Mouse (Mus musculus) cerebellum, adult 18-20 months (tissue): ENCODE data around the gene Crip1.
A peak's percentile ranks its signal among the peaks of the same experiment; 100 is the strongest.

ENCODE experiments used
- DNase-seq, 2 experiments: peaks; one replicate each; pipeline ENCODE4 v3.0.0; 2021

Gene Crip1

DNA sequence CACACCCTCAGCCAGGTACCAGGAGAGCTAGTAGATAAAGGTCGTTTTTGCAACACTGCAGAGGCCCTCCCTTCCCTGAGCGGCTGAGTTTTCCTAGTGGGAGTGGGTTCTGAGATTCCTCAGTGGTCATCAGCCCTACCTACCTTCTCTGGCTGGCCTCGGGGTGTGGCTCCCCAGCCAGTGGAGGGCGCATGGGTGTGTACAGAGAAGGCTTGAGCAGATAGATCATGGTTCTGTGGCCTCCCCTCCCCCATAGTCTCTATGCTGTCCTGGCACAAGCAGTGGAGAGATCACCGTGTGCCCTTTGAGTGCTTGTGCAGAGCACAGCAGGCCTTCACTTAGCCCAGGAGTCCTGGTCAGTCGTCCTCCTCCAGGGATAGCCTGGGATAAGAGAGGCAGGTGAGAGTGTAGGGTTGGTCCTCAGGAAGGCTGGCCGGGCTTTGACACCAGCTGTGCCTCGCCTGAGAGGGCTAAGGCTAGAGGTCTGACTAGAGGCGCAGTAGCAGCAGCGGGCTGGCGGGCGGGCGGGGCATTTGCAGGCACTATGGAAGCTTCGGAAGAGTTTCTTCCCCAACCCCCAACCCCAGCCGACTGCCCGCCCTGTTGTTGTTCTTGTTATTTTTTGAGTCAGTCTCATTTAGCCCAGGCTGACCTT lies 2.4 kb downstream of the Crip1 start:
- no peak for DNase-seq

DNA sequence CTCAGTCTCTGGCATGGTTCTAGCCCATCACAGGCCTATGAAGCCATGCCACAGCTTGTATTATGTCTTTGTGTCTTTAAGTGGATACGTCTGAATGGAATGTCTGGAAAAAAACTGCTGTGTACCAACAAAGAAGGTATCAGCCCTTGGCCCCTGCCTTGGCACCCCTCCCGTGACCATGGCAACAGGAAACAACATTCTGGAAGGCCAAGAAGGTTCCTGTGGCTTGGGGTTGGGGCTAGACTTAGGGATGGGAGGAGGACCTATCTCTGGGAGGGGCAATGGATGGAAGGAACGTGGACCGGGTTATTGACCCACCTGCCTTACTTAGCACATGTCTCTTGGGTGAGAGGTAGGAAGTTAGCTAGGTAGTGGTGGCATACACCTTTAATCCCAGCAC lies 3.2 kb downstream of the Crip1 start:
- DNase-seq: no peak

DNA sequence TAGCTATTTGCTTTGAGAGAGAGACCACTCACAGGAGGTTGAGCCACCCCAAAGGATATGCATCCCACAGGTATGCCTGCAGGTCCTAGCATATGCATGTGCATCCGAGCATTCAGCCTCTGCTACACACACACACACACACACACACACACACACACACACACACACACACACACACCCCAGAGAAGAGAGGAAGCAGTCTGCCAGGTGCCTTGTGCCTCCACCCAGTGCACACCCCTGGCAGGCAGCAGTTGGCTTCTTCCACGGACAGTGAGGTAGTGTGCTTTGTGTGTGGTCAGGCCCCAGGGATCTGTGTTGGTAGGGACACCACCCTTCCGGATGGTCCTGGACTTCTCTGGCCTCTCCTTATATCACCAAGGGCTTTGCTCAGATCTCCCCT lies 3.8 kb downstream of the Crip1 start:
- no peak for DNase-seq

DNA sequence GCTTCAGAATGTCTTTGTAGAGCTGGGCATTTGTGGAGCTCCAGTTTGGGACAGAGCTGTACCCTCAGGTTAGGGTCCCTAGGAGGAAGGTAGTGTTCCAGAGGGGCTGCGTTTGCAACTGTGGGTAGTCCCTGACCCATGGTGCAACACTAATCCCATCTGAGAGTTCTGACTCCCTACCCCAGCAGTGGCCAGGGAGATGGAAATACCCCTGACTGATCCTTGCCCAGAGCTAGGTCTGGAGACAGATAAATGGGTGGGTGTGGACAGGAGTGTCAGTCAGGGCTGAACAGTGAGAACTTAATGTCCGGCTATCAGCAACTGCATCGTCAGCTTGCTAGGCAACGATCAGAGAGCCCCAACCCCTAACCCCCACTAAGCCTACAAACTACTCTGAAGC lies 4.5 kb downstream of the Crip1 start:
- no peak for DNase-seq

DNA sequence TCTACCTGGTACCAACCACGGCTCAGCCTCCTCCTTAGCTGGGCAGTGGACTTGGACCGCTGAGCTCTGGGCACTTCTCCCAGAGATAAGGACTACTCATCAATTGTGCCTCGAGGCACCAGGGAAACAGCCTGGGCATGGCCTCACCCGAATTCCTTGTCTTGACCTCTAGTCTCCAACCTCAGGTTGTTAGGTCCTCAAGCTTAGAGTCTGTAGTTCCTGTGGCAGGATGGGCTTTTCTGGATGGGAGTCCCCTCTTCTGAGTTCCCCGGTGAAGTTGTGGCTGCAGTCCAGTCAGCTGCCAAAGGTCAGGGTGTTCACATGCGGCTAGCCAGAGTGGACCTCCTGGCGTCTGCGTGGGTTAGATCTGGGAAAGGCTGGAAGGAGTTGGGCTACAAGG lies 4.9 kb downstream of the Crip1 start:
- no peak for DNase-seq

DNA sequence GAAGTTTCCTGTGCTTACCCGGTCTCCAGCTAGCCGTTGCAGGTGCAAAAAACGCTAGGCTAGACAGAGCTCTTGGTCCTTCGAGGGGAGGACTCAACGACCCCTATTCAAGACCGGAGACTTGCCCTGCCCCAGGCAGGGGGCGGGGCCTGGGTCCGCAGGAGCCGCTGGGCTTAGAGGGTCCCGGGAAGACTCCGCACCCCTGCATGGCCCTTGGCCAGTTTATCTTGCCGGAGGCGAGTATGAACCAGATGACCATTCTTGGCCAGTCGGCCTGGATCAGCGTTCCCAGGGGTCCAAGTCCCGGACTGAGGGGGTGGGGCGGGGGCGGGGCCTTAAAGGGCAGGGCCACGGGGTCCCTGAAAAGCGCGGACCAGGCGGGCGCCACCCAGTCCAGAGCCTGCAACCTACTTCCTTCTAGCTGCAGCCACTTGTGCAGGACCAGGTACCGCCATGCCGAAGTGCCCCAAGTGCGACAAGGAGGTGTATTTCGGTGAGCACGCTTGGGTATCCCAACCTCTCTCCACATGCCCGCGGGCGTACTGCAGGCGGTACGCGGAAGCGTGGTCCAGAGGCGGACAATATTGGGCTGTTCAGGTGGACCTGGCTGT lies 5.7 kb downstream of the Crip1 start:
- DNase-seq: no peak

DNA sequence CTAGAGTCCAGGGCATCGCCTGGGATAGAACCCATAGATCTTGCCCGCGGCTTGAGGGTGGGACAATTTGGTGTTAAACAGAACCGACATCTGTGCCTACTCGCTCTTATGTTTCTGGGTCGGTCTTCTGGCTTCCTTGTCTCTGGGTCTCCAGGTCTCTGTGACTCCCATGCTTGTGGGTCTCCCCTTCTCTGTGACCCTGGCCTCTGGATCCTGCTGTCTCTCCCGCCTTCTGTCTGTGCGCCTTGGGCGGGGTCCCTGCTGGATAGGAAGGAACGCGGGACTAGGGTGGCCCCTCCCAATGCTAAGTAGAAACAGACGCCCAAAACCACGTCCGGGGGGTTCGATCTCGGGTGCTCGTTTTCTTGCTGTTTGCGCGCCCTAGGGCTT lies 6.2 kb downstream of the Crip1 start:
- DNase-seq: peak in 1 of 2 experiments; percentile 8

DNA sequence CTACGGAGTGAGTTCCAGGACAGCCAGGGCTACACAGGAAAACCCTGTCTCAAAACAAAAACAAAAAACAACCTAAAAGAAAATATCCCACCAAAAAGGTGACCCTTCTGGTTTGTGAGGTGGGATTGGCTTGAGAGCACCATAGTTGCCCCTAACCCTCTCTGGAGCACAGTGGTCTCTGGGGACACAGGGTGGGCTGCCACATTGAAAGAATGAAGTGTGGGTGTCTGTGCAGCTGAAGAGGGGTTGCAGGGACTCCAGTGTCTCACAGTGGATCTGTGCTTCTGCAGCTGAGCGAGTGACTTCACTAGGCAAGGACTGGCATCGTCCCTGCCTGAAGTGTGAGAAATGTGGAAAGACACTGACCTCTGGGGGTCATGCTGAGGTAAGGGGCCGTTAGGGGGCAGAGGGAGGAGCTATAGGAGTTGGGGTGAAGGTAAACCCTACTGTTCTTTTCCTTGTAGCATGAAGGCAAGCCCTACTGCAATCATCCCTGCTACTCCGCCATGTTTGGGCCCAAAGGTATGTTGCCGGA lies 6.9 kb downstream of the Crip1 start:
- DNase-seq: no peak

DNA sequence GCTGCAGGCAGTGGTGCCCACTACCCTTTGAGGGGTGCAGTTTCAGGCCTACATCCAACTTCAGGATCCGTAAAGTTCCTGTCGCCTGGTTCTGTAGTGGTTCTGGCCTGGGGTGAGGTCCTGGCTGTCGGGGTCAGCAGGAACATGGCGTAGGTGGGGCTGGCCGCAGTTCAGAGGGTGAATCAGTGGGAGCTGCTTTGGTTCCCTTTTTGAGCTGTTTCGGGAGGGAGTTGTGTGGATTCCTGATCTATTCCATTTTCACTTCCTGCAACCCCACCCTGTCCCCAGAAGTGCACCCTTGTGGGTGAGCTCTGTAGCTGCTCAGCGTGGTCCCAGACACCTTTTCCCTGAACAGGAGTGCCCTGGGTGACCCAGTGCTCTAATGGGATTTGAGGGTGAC lies 7.9 kb downstream of the Crip1 start:
- DNase-seq: peak in 1 of 2 experiments; percentile 12

DNA sequence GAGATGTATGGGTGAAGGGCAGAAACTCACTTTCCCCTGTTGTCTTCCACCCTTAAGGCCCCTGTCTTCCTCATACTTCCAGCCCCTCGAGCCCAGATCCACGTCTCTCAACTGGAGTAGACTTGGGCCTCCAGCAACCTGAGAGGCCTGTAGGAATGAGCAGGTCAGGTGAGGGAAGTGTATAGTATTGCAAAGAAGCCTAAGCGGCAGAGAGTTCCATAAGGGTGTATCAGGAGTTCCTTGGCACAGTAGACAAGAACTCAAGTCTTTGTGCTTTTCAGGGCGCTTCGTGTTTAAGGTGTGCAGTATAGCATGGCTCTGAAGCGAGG lies 8.6 kb downstream of the Crip1 start:
- peak in 1 of 2 experiments; percentile 29 for DNase-seq

DNA sequence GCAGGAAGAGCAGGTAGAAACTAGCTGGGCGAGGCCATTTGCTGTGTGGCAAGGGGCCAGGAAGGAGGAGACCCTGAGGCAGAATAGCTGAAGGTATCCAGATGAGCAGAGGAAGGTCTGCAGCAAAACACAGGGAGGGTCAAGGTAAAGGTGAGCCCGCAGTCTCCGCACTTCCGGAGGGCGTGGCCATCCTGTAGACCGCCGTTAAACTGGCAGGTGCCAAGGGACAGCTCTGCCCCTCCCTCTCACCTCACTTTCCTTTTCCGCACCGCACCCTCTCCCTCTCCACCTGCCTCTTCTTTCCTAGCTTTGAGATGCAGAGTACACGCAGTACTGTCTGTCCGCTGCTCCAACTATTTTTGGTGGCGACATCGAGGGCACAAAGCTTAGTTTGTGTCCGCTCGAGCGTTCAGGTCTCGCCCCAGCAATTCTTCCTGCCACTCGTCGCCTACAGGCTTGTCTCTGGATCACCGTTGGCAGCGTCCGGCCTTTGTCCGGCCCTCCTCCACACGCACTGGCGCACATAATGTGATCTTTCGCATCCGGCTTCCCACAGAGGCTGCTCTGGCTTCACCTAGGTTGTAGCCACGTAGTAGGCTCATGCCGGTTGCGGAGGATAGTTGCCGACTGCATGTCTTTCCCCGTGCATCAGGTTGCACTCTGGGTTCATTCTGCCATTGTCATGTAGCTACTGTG lies 9.1 kb downstream of the Crip1 start:
- DNase-seq: peak; percentile 56 to 64

DNA sequence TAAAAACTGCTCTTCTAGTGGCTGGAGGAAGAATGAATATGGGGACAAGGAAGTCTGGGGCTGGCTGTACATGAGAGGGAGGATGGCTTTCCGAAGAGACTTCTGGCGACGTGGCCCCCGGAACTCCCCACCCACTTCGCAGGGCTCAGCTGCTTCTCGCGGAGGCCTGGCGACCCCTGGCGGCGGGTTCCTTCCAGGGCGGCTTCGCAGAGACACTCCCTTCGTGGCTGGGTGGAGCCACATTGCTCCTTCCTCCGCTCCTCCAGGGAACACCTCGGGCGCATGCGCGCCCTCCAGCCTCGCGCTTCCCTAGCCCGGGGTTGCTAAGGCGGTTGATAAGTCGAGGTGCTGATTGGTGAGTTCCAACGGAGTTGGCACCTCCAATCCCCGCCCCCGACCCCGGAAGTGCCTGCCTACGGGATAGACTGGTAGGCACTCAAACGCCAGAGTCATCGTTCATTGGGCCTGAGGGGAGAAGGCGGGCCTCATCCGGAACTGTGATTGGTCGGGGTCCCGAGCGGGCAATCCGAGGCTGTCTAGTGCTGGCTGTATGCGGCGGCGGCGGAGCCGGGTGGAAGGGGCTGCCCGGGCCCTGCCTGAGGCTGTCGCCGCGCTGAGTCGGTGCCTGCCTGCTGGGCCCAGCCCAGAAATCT lies 9.9 kb downstream of the Crip1 start, which contains the start of gene Tedc1:
Gene Tedc1, plus strand, starts transcription at position 535 of the 653 bp plus-strand sequence.
- DNase-seq: peak; percentile 99

DNA sequence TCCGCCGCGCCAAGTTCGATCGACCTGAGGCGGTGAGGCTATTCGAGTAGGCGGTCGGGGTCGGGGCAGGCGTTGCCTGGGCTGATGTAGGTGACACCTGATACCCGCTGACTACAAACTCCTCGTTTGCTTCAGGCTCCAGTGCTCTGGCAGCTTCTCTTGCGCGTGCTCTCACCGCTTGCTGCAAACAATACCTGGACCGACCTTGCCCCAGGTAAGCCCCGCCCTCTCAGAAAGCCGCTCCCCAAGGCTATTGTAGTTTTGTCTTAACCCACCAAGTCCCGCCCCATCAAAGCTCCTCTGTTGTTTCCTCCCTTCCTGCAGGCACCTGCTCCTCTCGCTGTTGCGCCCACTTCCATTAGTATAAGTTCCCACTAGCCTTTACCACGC lies 10.4 kb downstream of the Crip1 start:
- DNase-seq: peak in 1 of 2 experiments; percentile 30

DNA sequence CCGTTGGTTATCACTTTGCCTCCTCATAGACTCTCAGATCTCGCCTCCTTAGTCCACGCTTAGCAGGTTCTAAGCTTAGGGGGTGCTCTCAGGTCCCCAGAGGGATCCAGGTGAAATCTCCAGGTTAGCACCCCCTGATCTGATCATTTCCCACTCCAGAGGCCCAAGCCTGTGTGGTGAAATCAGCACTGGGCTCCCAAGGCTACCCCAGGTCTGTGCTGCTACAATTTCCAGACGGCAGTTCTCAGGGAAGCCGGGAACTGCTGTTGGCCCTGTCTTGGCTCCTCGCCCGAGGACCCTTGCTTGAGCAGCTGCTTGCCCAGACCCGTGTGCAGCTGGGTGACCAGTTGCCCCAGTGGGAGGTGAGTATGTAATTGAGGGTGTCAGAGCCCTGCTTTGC lies 10.9 kb downstream of the Crip1 start:
- DNase-seq: peak in 1 of 2 experiments; percentile 49

DNA sequence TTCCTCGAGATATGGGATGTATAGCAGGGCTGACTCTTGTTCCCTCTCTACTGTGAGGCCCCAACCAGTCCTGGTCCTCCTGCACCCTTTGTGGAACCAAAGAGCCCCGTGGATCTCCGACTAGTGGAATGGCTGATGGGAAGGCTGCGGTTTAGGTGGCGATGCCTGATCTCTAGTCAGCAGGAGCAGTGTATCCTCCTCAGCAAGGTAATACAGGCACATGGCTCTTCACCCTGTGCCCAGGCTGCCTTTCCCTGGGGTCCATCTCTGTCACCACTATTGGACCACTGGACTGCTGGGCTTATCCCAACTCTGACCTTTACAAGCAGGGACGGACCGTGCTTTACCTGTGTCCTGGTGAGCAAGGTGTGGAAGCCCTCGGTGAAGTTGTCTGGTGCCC lies 11.4 kb downstream of the Crip1 start:
- peak in 1 of 2 experiments; percentile 17 for DNase-seq

DNA sequence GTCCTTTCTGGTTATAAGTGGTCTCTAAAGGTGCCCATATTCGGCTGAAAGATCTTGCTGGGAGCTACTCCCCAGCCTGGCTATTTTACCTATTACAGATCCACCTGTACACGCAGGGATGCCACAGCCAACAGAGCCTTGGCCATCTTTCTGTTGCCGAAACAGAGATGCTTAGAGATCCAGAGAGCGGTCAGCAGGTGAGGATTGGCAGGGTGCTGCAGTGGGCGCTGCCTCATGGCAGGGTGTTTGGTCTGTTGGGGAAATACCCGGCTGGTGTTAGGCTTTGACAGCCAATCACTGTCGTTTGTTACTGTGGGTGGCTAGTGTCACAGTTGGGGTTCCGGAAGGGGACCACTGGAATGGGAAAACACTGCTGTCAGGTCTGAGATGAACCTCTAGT lies 11.9 kb downstream of the Crip1 start:
- DNase-seq: peak in 1 of 2 experiments; percentile 7

DNA sequence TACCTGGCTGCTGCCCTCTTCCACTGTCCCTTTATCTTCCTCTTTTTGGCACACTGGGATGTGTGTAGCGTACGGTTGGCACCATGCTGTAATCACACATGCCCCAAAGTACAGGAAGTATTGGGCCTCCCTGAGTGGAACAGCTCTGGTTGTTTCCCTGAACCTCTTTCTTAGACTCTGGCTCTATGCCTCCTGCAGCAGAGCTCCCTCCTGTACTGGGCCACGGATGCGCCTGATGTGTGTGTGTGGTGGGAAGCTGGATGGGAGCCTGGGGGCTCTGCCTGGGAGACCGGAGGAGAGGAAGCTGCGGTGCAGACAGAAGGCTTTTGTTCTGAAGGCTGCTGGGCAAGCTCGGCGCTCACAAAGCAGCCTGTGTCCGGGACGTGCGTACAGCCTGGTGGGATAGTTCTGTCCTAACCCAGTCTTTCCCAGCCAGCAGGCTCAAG lies 17.5 kb downstream of the Crip1 start:
- DNase-seq: peak in 1 of 2 experiments; percentile 44

DNA sequence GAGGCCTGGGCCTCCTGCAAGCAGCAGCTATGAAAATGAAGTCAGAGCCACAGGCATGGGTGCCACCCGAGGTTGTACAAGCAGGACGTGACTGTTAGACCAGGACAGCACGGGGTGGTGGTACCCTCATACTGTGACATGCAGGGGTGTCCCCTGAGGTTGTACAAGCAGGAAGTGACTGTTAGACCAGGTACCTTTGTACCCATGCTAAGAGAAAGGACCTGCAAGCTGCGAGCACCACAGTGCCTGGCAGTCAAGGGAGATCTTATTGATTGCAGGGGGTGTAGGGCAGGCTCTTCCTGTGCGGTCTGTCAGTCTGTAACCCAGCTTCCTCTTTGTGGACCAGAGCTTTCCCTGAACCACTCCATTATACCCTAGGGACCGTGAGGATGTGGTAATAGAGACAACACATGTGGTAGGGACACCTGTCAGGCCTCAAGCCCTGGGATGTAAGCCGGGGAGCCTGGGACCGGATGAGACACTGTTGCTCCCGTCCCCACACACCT lies 22.0 kb downstream of the Crip1 start:
- DNase-seq: no peak

DNA sequence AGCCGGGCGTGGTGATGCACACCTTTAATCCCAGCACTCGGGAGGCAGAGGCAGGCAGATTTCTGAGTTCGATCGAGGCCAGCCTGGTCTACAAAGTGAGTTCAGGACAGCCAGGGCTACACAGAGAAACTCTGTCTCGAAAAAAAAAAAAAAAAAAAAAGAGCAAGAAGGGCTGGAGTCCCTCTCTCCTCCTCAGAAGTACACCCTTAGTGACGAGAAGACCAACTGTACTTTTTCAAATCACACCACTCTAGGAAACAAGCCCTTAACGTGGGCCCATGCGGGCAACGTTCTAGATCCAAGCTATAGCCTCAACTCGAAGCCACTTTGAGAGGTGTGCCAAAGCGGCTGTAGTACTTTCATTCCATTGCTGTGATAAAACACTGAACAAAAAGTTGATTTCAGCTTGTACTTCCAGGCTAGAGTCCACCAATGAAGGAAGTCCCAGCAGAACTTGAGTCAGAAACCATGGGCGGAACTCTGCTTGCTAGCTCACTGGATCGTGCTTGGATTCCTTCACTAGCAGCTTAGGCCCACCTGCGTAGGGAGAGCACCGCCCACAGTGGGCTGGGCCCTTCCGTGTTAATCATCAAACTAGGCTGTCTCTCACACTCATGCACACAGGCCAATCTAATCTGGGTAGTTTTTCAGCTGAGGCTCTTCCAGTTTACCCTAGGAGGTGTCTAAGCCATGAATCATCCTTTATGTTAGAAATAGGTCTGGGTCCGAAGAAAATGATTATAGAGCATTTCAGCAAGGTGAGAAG lies 31.0 kb downstream of the Crip1 start:
- no peak for DNase-seq

DNA sequence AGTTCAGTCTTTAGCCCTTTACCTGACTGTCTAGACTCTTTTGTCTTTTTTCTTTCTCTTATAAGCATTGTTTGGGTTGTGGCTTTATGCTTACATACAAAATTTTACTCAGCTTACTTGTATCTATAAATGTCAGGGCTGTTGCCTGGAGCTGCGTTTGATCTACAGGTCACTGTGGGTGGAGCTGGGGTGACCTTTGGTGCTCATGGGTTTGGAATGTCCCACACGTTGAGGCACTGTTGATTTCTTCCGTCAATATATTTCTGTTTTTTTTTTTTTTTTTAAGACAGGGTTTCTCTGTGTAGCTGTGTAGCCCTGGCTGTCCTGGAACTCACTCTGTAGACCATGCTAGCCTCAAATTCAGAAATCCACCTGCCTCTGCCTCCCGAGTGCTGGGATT lies 34.9 kb downstream of the Crip1 start:
- DNase-seq: no peak

DNA sequence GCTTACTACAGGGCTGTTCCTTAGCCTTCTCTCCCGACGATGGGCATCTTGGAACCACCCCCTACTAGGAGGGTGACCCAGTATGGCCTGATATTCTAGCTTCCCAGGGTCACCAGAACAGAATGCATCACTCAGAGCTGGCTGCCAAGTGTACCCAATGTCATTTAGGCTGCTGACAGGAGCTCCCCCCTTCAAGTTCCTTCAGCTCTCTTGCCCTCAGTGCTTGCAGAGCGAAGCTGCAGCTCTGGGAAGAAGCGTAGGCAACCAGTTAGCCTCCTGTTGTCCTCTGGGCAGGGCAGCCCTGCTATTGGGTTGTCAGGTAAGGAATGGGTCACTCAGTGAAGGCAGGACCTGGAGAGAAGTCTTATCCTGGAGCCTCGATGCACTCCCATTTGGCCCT lies 38.8 kb downstream of the Crip1 start:
- DNase-seq: no peak
